Mouse (Mus musculus): Measurements from ENCODE around the gene Tnfsf10. TPM values are rescaled to one million over a fixed set of nuclear protein-coding genes. Genes with fewer than 3 reads are reported as not detected.

Gene Tnfsf10
- polyA plus RNA-seq, 1 experiment = not detected

- no peak for TF ChIP-seq GATA1 (IDR thresholded peaks at IDR 0.05; ENCODE audit: low read length)
Measured at GRCm38 (mm10) chr3:27300451-27300850, 16.4 kb upstream of the Tnfsf10 start.

GRCm38 (mm10) chr3:27302339-27303022 is 14.3 kb upstream of the Tnfsf10 start:
- TF ChIP-seq GATA1 (IDR thresholded peaks at IDR 0.05; ENCODE audit: low read length) = no peak

GRCm38 (mm10) chr3:27306815-27307214 is 10.0 kb upstream of the Tnfsf10 start:
- TF ChIP-seq GATA1 (IDR thresholded peaks at IDR 0.05; ENCODE audit: low read length) = no peak

- TF ChIP-seq GATA1 (IDR thresholded peaks at IDR 0.05; ENCODE audit: low read length) = no peak
Measured at GRCm38 (mm10) chr3:27310973-27311372, 5.9 kb upstream of the Tnfsf10 start.

GRCm38 (mm10) chr3:27311475-27311874 is 5.4 kb upstream of the Tnfsf10 start:
- no peak for TF ChIP-seq GATA1 (IDR thresholded peaks at IDR 0.05; ENCODE audit: low read length)

GRCm38 (mm10) chr3:27314506-27315164 is 2.2 kb upstream of the Tnfsf10 start:
- TF ChIP-seq GATA1 (IDR thresholded peaks at IDR 0.05; ENCODE audit: low read length) = no peak

- TF ChIP-seq GATA1 (IDR thresholded peaks at IDR 0.05; ENCODE audit: low read length) = no peak
Measured at GRCm38 (mm10) chr3:27317288-27318024, 628 bp downstream of the Tnfsf10 start.

- TF ChIP-seq GATA1 (IDR thresholded peaks at IDR 0.05; ENCODE audit: low read length) = no peak
Measured at GRCm38 (mm10) chr3:27319650-27320049, 2.8 kb downstream of the Tnfsf10 start.

GRCm38 (mm10) chr3:27320613-27321495 is 4.0 kb downstream of the Tnfsf10 start:
- no peak for TF ChIP-seq GATA1 (IDR thresholded peaks at IDR 0.05; ENCODE audit: low read length)

GRCm38 (mm10) chr3:27322591-27322990 is 5.8 kb downstream of the Tnfsf10 start:
- no peak for TF ChIP-seq GATA1 (IDR thresholded peaks at IDR 0.05; ENCODE audit: low read length)

- TF ChIP-seq GATA1 (IDR thresholded peaks at IDR 0.05; ENCODE audit: low read length) = no peak
Measured at GRCm38 (mm10) chr3:27323551-27323950, 6.7 kb downstream of the Tnfsf10 start.

- no peak for TF ChIP-seq GATA1 (IDR thresholded peaks at IDR 0.05; ENCODE audit: low read length)
Measured at GRCm38 (mm10) chr3:27326633-27327191, 9.9 kb downstream of the Tnfsf10 start.

GRCm38 (mm10) chr3:27330706-27331105 is 13.9 kb downstream of the Tnfsf10 start:
- no peak for TF ChIP-seq GATA1 (IDR thresholded peaks at IDR 0.05; ENCODE audit: low read length)

- no peak for TF ChIP-seq GATA1 (IDR thresholded peaks at IDR 0.05; ENCODE audit: low read length)
Measured at GRCm38 (mm10) chr3:27338437-27338836, 21.6 kb downstream of the Tnfsf10 start.

- no peak for TF ChIP-seq GATA1 (IDR thresholded peaks at IDR 0.05; ENCODE audit: low read length)
Measured at GRCm38 (mm10) chr3:27338887-27339286, 22.1 kb downstream of the Tnfsf10 start.
